Mouse (Mus musculus): ENCODE measurements around the gene Samm50.

DNA sequence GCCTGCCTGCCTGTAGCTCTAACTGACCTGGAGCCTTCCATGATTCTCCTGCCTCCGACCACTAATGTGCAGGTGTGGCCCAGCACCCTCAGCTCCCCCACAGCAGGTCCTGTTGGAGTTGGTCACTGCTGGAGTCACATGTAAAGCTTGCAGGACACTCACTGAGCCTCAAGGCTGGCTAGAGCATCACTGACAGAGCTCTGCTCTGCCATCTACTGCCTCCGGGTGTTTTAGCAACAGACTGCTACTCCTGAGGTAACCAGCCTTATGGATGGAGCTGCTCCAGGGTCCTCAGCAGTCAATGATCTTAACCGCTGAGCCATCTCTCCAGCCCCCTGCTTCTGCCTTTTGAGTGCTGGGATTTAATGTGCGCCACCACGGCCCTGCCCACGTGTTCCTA lies 31.4 kb downstream of the Samm50 start:
- TF ChIP-seq CTCF (IDR thresholded peaks at IDR 0.05; ENCODE audit: insufficient read depth, low read depth, low read length) (no peak), POLR2A (IDR thresholded peaks at IDR 0.05; ENCODE audit: insufficient read depth, low read depth, low read length) (no peak)
